Mouse (Mus musculus): ENCODE measurements around the gene Setd7.

Setd7 gene

DNA sequence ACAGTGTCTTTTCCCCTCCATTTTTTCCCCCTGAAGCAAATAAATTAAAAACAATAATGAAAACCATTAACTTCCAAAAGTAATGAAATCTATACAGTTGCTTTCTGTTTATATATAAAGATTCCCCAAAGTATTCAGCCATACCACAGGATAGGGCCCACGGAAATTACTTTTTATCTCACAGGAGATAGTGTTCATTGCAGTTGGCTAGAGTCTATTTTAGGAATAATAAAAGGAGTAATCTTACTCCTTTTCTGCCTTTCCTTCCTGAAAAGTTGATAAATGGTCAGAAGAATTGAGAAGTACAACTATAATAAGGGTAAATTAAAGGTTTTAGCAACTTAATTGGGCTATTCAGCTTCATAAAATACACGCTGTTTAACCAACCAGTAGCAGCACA lies 92.1 kb downstream of the Setd7 start:
- no peak for DNase-seq (ENCODE audit: low spot score)

Data from yolk sac, embryonic 10.5 days (tissue).